Mouse (Mus musculus) erythroblast, adult 5-6 weeks (primary cell): Measurements from ENCODE around the gene Gtf3c3. TPM values are rescaled to one million over a fixed set of nuclear protein-coding genes. Genes with fewer than 3 reads are reported as not detected.

ENCODE experiments used
- ATAC-seq: replicated peaks from 2 replicates; pipeline ENCODE4 v1.8.0; 2016; ENCODE audit warnings: moderate number of reproducible peaks, mild to moderate bottlenecking, moderate TSS enrichment, inconsistent platforms; ENCODE audit not compliant: poor library complexity, low FRiP score, severe bottlenecking
- total RNA-seq, 2 experiments: library from RNA; stranded (forward) in 1 of 2; stranded (reverse) in 1 of 2; fragments of 150-400 nt in 1 of 2; fragments of 200-764, 138-1000 nt in 1 of 2; gene quantifications; 2 replicates each; pipeline versions ENCODE4 v1.2.3 to v1.2.4; 2015 to 2017; ENCODE audit warnings: low replicate concordance in 2 of 2

Gtf3c3 gene
- total RNA-seq (2015; ENCODE audit: low replicate concordance) = 4.2 and 6.0 TPM in 2 replicates
- 2.2 and 5.6 TPM in 2 replicates for total RNA-seq (2017; ENCODE audit: low replicate concordance)

DNA sequence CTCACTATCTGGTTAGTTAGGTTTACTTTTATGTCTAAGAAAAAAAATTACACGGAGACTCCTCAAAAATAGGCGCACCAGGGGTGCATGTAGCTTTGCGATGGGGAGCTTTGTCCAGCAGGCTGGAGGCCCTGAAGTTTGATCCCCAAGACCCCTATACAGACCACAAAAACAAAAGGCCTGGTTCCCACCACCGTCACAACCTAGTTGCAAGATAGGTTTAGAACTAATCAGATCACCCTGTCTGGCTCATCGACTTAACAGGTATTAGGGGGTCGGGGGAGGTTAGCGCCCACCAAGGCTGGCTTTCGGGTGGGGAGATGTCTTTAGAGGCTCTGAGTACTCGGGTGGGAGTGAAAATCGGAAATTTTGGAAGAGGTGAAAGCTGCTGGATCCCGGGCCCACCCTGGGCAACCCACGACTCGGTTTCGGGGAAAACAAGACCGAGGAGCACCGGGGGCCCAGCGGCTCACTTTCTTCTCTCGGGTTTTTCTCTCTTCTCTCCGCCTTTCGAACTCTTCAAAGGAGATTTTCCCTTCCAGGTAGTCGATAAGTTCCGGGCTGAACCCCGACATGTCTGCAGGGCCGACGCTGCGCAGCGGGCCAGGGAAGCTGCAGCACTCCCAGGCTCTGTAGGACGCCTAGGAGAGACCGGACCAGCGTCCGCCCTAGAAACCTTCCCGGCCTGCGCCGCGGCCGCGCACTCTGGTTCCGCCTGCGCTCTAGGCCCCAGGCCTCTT lies at the start of gene Gtf3c3:
Gene Gtf3c3, minus strand, starts transcription at position 632 of the 740 bp plus-strand sequence.
- peak; percentile 98 for ATAC-seq

DNA sequence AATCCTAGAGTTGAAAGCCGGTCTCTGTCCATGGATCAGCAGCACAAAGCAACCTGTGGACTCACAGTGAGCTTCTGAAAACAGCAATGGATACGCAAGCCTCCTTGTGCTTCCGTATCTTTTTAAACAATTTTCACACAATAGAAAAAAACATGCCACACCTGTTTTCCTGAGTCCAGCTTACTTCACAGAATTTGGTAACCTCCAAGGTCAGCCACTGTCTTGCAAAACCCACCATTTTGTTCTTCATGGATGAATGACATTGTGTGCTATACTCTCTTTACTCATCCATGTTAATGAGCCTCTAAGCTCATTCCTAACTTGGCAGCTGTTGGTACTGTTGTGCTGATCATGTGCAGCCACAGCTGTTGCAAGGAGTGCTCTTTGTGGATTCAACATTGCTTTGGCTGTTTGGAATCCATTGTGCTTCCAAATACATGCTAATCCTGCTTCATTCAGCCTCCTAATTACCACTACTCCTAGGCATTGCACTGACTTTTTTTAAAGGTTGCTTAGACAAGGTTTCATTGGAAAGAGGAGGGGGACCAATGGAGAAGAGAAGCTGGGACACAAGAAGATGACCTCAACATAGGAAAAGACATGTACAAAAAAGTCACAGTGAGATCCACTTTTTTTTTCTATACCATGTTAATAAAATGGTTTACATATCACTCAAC lies 46.1 kb upstream of the Gtf3c3 start:
- no peak for ATAC-seq

DNA sequence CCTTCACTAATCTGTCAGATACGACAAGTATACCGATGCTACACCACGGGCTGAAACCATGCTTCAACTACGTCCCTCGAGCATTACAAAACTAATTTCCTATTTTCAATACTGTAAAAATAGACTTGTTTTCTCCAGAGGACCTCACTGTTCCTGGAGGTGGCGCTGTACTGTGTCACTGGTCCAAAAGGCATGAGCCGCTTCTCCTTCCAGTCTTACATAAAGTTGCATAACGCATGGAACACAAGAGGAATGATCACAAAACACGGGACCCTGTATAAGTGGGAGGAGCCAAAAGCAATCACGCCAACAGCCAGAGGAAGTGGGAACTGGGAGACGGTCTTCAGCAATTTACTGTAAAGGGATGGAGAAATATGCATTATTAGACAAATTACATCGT lies 41.7 kb upstream of the Gtf3c3 start:
- no peak for ATAC-seq

DNA sequence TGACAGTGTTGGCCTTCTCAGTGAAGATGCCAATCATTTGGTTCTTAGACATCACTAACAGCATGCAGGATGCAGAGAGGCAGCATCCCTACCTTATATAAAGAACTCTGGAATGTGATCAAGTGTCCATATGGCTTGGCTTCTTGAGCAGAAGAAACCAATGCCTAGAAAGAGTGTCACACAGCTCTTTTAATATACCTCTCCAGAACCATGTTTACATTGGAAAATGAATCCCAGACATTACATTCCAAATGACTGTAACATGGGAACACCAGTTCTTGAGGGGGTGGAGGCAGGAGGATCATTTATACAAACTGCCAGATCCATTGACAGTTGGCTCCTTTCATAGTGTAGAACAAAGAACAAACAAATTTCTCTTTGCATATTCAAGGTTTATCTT lies 29.9 kb upstream of the Gtf3c3 start:
- ATAC-seq = no peak

DNA sequence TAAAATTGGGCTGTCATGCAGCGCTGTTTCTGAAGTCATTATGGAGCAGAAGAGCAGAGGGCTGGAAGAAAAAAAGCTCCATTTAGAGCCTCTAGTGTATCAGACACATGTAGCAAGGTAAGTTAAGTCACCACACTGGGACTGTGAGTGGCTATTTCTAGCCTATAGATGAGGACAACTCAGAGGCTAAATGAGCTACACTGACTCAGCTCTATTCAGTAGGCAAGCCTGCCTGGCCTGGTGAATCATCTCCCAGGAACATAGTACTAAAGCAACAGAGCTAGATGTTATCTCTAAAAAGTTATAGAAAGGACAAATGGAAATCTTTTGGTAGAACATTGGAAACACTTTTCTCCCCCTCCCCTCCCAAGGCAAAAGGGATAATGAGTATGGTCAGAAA lies 28.6 kb upstream of the Gtf3c3 start:
- no peak for ATAC-seq

DNA sequence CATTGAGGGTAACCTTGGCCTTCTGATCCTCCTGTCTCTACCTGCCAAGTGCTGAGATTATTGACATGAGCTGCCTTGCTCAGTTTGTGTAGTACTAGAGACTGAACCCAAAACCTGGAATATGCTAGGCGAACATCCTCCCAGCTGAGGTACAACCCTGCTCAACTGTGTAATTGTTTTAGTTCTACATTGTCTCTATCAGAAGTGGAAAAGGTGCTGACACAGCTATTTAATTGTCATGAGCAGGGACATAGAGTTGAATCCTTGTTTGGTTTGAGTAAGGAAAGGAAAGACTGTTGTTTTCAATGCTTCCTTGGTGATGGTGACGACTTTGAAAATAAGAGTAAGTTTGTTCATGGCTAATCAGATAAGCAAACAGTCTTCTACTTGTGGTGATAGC lies 13.3 kb upstream of the Gtf3c3 start:
- ATAC-seq = no peak

DNA sequence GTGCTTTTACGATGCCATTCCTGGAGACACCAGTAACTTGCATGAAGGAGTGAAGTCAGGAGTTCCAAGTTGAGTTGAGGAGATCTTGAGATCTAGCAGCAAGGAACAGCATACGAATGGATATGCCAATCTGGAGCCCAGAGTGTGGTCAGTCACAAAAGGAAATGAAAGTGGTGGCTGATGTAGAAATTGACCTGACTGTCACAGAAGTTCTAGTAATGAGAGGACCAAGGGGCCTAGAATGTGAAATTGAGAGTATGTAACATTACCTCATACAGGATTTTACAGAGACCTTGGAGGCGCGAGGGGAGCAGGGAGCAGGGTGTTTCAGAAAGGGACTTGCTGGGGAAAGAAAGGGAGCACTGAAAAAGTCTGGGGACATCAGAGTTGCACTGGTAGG lies 10.1 kb upstream of the Gtf3c3 start:
- no peak for ATAC-seq

DNA sequence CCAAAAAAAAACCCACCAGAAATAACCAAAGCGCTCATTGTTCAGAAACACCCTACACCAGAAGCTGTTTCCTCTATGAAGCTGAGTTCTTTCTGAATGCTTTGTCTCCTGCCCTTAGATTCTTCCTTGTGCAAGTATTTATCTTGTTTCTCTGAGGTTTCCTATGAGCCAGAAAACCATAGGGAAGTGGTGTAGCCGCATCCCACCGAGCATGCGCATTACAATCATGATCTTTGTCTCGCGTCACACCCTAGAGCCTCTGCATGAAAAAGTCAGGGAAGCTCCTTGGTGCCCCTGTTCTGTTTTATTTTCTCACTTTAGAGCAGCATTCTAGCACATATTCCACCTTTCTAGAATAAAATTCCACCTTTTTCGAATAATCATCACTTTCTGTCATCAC lies 4.9 kb upstream of the Gtf3c3 start:
- ATAC-seq = no peak

DNA sequence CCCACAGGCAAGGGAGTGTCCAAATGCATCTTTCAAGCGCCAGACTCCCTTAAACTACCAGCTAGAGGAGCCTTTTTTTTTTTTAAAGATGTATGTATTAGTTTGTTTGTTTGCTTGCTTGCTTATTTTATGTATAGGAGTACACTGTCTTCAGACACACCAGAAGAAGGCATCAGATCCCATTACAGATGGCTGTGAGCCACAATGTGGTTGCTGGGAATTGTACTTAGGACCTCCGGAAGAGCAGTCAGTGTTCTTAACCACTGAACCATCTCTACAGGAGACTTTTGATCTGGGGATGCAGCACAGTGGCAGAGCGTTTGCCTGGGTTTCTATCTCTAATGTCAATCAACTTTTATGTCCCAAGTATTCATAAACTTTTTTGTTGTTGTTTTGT lies 307 bp upstream of the Gtf3c3 start:
- ATAC-seq = no peak

DNA sequence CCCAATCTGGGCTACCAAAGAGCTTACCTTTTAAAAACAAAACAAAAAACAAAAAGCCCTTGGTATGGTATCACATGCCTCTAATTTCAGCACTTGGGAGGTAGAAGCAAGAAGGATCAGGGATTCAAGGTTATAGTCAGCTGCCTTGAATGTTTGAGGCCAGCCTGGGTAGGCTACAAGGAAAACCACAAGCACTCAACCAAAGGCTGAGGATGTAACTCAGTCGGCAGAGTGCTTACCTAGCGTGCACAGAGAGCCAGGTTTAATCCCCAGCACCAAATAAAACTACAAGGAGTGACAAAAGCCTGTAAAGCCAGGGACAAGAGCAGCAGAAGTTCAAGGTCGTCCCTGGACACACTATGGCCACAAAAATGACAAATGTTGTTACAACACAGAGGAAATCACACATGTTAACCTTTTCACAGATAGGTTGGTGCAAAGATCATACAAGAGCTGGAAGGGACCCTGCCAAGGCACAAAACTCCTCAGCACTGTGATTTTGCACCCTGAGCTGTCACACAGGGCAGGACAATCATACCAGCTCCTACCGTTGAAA lies 16.5 kb downstream of the Gtf3c3 start:
- ATAC-seq = no peak

DNA sequence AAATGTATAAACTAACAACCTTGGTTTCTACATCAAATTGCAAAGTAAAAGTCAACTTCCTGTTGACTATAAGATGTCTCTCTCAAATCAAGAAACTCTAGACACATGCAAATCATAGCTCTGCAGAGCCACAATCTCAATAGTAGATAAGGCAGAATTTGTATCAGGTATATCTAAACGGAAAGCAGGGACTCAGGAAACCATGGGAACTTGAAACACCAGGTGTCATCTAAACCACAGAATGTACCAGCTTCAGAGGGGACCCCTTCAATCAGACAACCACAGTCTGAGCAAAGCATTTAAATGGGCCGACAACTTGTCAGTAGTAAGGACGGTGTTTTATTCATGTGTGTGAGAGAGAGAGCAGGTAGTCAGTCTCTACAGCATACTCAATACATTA lies 17.1 kb downstream of the Gtf3c3 start:
- no peak for ATAC-seq

DNA sequence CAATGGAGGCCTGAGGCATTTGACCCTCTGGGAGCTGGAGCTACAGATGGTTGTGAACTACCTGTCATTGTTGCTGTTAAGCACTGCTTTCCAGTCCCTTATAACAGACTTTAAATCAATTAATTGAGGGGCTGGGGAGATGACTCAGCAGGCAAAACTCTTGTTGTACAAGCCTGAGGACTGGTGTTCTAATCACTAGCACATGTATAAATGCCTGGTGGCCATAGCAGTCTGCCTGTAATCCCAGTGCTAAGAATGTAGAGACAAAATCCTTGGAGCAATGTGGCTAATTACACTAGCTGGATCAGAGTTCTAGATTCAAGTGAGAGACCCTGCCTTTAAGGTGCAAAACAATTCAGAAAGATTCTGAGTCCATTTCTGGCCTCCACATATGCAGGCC lies 36.0 kb downstream of the Gtf3c3 start:
- no peak for ATAC-seq

DNA sequence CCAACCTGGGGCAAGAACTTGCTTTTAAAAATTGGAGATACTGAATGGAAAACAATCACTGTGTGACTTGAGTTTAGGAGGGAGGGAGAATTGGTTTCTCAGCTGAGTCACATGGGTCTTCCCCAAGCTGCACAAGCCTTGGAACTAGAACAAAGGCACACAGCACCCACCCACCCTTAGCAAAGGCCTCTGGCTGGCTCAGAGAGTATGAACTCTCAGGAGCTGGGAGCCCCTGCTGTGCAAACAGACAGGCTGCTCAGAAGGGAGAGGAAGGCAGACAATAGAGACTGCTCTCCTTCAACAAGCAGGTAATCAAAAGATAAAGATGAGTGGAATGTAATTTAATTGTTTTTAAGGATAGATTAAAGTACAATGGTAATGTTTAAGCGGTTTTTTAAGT lies 54.5 kb downstream of the Gtf3c3 start:
- no peak for ATAC-seq

DNA sequence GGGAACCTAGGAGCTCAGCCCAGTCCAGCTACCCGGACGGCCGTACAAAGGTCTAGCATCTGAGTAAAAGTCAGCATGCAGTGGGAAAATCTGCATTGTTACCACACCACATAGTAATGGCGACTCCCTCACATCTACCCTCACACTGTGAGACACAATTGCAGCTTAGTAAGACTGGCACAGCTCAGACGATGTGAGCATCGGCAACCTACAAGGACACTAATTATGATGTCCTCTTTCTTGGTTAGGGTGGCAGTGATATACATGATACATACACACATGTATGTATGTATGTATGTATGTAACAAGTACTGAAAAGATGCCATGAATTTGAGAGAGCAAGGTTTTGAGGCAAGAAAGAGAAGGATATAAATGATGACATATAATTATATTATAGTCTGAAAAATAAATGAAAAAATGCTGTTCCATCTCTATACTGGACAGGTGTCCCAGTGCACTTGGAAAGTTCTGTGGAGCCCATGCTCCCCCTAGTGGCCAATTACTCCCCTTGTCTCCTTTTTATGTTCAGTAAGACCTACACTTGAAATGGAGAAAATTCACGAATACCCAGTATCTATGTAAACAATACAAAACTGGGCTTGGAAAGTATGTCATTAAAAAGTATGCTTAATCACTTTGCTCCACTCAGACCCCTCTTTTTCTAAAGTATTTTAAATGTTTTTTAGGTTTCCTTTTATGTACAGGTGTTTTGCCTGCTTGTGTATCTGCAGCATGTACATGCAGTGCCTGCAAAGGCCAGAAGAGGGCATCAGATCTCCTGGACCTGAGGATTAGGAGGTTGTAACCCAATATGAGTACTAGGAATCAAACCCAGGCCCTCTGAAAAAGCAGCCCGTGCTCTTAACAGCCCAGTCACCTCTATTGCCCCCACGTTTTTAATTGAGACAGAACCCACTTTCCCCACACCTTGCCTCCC lies 57.5 kb downstream of the Gtf3c3 start:
- no peak for ATAC-seq

DNA sequence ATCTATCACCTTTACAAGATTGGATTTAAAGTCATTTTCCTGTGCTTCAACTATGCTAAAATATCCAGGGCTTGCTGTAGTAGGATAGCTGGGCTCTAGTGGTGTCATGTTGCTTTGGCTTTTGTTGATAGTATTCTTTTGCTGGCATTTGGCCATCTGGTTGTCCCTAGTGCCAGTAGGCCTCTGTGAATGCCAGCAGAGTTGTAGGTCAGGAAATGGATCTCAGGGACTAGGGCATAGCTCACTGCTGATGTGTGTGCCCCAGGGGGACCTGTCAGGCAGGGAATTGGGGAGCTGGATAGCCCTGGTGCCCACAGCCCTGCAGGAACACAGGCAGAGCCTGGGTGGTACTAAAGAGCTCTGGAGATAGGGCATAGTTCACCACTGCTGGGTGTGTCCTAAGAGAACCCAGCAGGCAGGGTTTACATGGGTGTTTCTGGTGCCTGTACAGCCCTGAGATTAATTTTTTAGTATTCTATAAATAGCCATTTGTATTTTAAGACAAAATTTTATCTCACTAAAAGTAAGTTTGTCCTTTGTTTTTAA lies 61.2 kb downstream of the Gtf3c3 start:
- no peak for ATAC-seq

DNA sequence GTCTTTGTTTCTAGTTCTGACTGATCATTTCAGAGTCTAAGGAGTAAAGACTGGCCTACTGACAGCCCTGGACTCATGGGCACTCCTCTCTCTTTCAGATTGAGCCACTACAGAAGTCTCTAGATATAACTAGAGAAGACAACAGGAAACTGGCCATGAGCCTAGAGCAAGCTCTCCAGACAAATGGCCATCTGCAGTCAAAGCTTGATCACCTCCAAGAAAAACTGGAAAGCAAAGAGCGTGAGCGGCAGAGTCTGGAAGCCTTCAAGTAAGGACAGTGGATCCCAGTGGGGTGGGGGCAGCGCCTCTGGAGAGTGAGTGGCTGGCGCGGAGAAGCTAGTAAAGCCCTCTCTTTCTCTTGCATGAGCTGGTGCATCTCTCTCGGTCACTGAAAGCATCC lies 82.2 kb downstream of the Gtf3c3 start:
- no peak for ATAC-seq

DNA sequence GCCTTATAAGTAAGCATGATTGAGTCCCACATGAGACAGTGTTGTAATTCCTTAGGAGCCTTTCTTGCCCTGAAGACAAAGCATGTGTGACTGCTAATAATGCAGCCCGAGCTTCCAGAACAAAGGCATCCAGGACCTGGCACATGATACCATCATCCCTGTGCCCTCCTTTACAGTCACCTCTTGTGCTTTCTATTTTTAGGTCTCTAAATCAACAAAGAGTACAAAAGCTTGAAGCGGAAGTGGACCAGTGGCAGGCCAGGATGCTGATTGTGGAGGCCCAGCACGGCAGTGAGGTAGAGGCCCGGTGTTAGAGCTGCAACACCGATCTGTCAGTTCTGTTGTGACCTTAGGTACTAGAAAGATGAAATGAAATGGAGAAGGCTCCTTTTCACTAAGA lies 83.3 kb downstream of the Gtf3c3 start:
- ATAC-seq = no peak

DNA sequence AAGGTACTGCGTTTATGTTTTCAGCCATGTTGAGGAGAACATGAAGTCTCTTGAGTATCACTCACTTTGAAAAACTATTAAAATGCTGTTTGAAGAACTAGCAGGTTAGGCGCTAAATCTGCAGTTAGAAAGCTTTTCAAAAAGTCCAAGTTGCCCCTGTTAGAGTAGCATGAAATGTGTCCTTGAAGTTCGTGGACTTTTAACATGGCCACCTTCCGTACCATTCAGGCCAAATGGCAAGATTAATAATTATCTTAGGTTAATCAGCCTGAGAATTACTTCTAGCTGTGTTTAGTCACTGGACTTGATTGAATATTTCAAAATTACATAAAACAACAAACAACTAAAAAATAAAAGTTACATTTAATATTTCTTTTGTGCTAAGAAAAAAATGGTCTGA lies 84.0 kb downstream of the Gtf3c3 start:
- ATAC-seq = no peak
